Mouse (Mus musculus) liver, embryonic 13.5 days (tissue): ENCODE measurements around the gene Inca1. TPM values are rescaled to one million over a fixed set of nuclear protein-coding genes. Genes with fewer than 3 reads are reported as not detected.

Experiments
- ATAC-seq: fragments of 200-750 bp; cut with Nextera tagmentation; 2 replicates; pipeline ENCODE4 v1.8.0; 2017; ENCODE audit warnings: low read depth, mild to moderate bottlenecking, moderate number of reproducible peaks, moderate library complexity
- DNase-seq: peaks from one replicate; pipeline ENCODE4 v3.0.0; 2022
- H3K27ac ChIP-seq: fragments of 300-500 bp; sonication (generic); 2 replicates; pipeline ENCODE4 v1.5.1; 2015; ENCODE audit warnings: moderate library complexity, mild to moderate bottlenecking, inconsistent platforms
- H3K27me3 ChIP-seq: fragments of 300-500 bp; sonication (generic); 2 replicates; pipeline ENCODE4 v1.6.1; 2015; ENCODE audit warnings: mild to moderate bottlenecking, inconsistent platforms
- H3K36me3 ChIP-seq: fragments of 300-500 bp; sonication (generic); 2 replicates; pipeline ENCODE4 v1.6.1; 2015; ENCODE audit warnings: mild to moderate bottlenecking, inconsistent platforms
- H3K4me1 ChIP-seq: fragments of 300-500 bp; sonication (generic); replicated peaks from 2 replicates; pipeline ENCODE4 v1.6.1; 2015; ENCODE audit warnings: inconsistent platforms
- H3K4me2 ChIP-seq: fragments of 300-500 bp; sonication (generic); 2 replicates; pipeline ENCODE4 v1.6.1; 2015; ENCODE audit warnings: inconsistent platforms, mild to moderate bottlenecking, moderate library complexity
- H3K4me3 ChIP-seq: fragments of 300-500 bp; sonication (generic); replicated peaks from 2 replicates; pipeline ENCODE4 v1.5.1; 2015; ENCODE audit warnings: mild to moderate bottlenecking, inconsistent platforms
- H3K9ac ChIP-seq: fragments of 300-500 bp; sonication (generic); 2 replicates; pipeline ENCODE4 v1.6.1; 2015; ENCODE audit warnings: mild to moderate bottlenecking, inconsistent platforms
- H3K9me3 ChIP-seq: fragments of 300-500 bp; sonication (generic); replicated peaks from 2 replicates; pipeline ENCODE4 v1.6.1; 2016; ENCODE audit warnings: inconsistent platforms
- WGBS: fragments of 180-500 bp; shearing (Covaris S2); methylation state at CpG from one replicate; pipeline ENCODE4 v1.1.7; 2015; ENCODE audit not compliant: insufficient replicate concordance; 5-methylcytosine and 5-hydroxymethylcytosine counted together
- polyA plus RNA-seq: library from polyadenylated mRNA; unstranded; fragments of >200 nt; fragmentation: Nextera tagmentation; extraction: Ambion mirVana; gene quantifications from 2 replicates; pipeline ENCODE4 v1.2.1, GENCODE M21; 2015

Gene Inca1
- polyA plus RNA-seq, 1 experiment from 2014 or later = 1.3 TPM

GRCm38 (mm10) chr11:70701984-70702733 lies 2.2 kb upstream of the Inca1 start:
- Histone ChIP-seq H3K4me1 (peaks cover 36% of the 10 kb centered on the region), H3K27me3 (peaks cover 31% of the 10 kb centered on the region), H3K9ac (peak overlapping the region; percentile 84), H3K36me3 (peaks cover 29% of the 10 kb centered on the region), H3K4me3 (peak overlapping the region; percentile 76), H3K27ac (0 out of 2 replicates have a peak overlapping the region, but pooled peaks have one; percentile 74), H3K4me2 (peak overlapping the region; percentile 96), H3K9me3 (no peaks in the 10 kb centered on the region)
- ATAC-seq = no peak
- WGBS = 72% methylated on average over 6 of the region's 6 CpGs
- DNase-seq = no peak

GRCm38 (mm10) chr11:70701221-70701955 lies 1.4 kb upstream of the Inca1 start:
- no peak for DNase-seq
- H3K9me3 ChIP-seq = no peaks in the 10 kb centered on the region
- peaks cover 24% of the 10 kb centered on the region for H3K36me3 ChIP-seq
- H3K27me3 ChIP-seq = peaks cover 35% of the 10 kb centered on the region
- 0 out of 2 replicates have a peak overlapping the region, but pooled peaks have one; percentile 74 for H3K27ac ChIP-seq
- peaks cover 36% of the 10 kb centered on the region for H3K4me1 ChIP-seq
- H3K4me2 ChIP-seq = peak overlapping the region; percentile 96
- no peak for ATAC-seq
- WGBS = 22% methylated on average over 10 of the region's 10 CpGs
- peak overlapping the region; percentile 76 for H3K4me3 ChIP-seq
- peak overlapping the region; percentile 84 for H3K9ac ChIP-seq

- DNase-seq (peak; percentile 45), ATAC-seq (peak; percentile 19)
- H3K4me3 ChIP-seq = peak overlapping the region; percentile 76
- peak overlapping the region; percentile 96 for H3K4me2 ChIP-seq
- peaks cover 39% of the 10 kb centered on the region for H3K27me3 ChIP-seq
- H3K4me1 ChIP-seq = peaks cover 36% of the 10 kb centered on the region
- whole genome bisulfite sequencing = under 1% methylated on average over 34 of the region's 34 CpGs
- peak overlapping the region; percentile 84 for H3K9ac ChIP-seq
- peaks cover 20% of the 10 kb centered on the region for H3K36me3 ChIP-seq
- H3K9me3 ChIP-seq = no peaks in the 10 kb centered on the region
- H3K27ac ChIP-seq = peak overlapping the region; percentile 74
These were observed 658 bp upstream of the Inca1 start for GRCm38 (mm10) chr11:70700613-70701012.

- DNase-seq = no peak
These were observed 904 bp downstream of the Inca1 start for GRCm38 (mm10) chr11:70699051-70699450.

GRCm38 (mm10) chr11:70697376-70697775 lies 2.6 kb downstream of the Inca1 start:
- no peak for DNase-seq
- no peaks in the 10 kb centered on the region for H3K36me3 ChIP-seq
- WGBS = 54% methylated on average over 3 of the region's 3 CpGs
- no peak overlapping the region for H3K4me2 ChIP-seq
- H3K27me3 ChIP-seq = peaks cover 46% of the 10 kb centered on the region
- H3K4me1 ChIP-seq = peaks cover 28% of the 10 kb centered on the region
- H3K9me3 ChIP-seq = no peaks in the 10 kb centered on the region
- no peak for ATAC-seq
- no peak overlapping the region for H3K27ac ChIP-seq
- no peak overlapping the region for H3K4me3 ChIP-seq
- no peak overlapping the region for H3K9ac ChIP-seq

More at GRCm38 (mm10) chr11:70699051-70699450, 904 bp downstream of the Inca1 start:
- Histone ChIP-seq H3K27me3 (peaks cover 41% of the 10 kb centered on the region), H3K4me2 (no peak overlapping the region), H3K9ac (no peak overlapping the region), H3K4me1 (peaks cover 36% of the 10 kb centered on the region), H3K36me3 (peaks cover 5% of the 10 kb centered on the region), H3K4me3 (no peak overlapping the region), H3K27ac (no peak overlapping the region), H3K9me3 (no peaks in the 10 kb centered on the region)
- ATAC-seq = no peak
- WGBS = 53% methylated on average over 2 of the region's 2 CpGs

GRCm38 (mm10) chr11:70693504-70693903 lies 6.5 kb downstream of the Inca1 start:
- peaks cover 27% of the 10 kb centered on the region for H3K27me3 ChIP-seq
- DNase-seq (no peak), ATAC-seq (no peak)
- WGBS = 42% methylated on average over 3 of the region's 3 CpGs
- no peak overlapping the region for H3K4me2 ChIP-seq
- H3K4me1 ChIP-seq = peaks cover 5% of the 10 kb centered on the region
- H3K27ac ChIP-seq = no peak overlapping the region
- H3K9ac ChIP-seq = no peak overlapping the region
- no peaks in the 10 kb centered on the region for H3K9me3 ChIP-seq
- no peak overlapping the region for H3K4me3 ChIP-seq
- H3K36me3 ChIP-seq = no peaks in the 10 kb centered on the region

- H3K4me2 ChIP-seq = no peak overlapping the region
- ATAC-seq = no peak
- no peak overlapping the region for H3K9ac ChIP-seq
- no peak for DNase-seq
- peaks cover 28% of the 10 kb centered on the region for H3K4me1 ChIP-seq
- H3K27me3 ChIP-seq = peaks cover 8% of the 10 kb centered on the region; the same call in 1 of the 2 replicates
- H3K36me3 ChIP-seq = no peaks in the 10 kb centered on the region
- no peak overlapping the region for H3K4me3 ChIP-seq
- no peaks in the 10 kb centered on the region for H3K9me3 ChIP-seq
- WGBS = 51% methylated on average over 4 of the region's 4 CpGs
- H3K27ac ChIP-seq = no peak overlapping the region
These were observed 10.4 kb downstream of the Inca1 start for GRCm38 (mm10) chr11:70689578-70689977.

GRCm38 (mm10) chr11:70688372-70688771 lies 11.6 kb downstream of the Inca1 start:
- DNase-seq = no peak
- H3K27me3 ChIP-seq = 0 out of 2 replicates have a peak, but pooled peaks cover 3% of the 10 kb centered on the region
- no peaks in the 10 kb centered on the region for H3K9me3 ChIP-seq
- H3K4me3 ChIP-seq = peak overlapping the region; percentile 81
- 36% methylated on average over 8 of the region's 8 CpGs for WGBS
- H3K27ac ChIP-seq = peak overlapping the region; percentile 74
- H3K36me3 ChIP-seq = peaks cover 10% of the 10 kb centered on the region
- H3K4me2 ChIP-seq = peak overlapping the region; percentile 96
- ATAC-seq = no peak
- H3K9ac ChIP-seq = peak overlapping the region; percentile 87
- peaks cover 28% of the 10 kb centered on the region for H3K4me1 ChIP-seq

GRCm38 (mm10) chr11:70687601-70688199 lies 12.3 kb downstream of the Inca1 start, which contains the start of gene Camta2:
Gene Camta2, minus strand, starts transcription at chr11:70688105.
- peak within 1 kb of the TSS; percentile 87 for H3K9ac ChIP-seq
- peaks cover 15% of the 10 kb centered on the region for H3K36me3 ChIP-seq
- H3K4me1 ChIP-seq = peaks cover 30% of the 10 kb centered on the region
- H3K27me3 ChIP-seq = 0 out of 2 replicates have a peak, but pooled peaks cover 3% of the 10 kb centered on the region
- 0% methylated on average over 53 of the region's 55 CpGs for WGBS
- peak within 1 kb of the TSS; percentile 96 for H3K4me2 ChIP-seq
- no peaks in the 10 kb centered on the region for H3K9me3 ChIP-seq
- peak; percentile 71 for ATAC-seq
- DNase-seq = peak; percentile 70
- peak within 1 kb of the TSS; percentile 74 for H3K27ac ChIP-seq
- H3K4me3 ChIP-seq = peak within 1 kb of the TSS; percentile 81

- H3K27ac ChIP-seq = peak overlapping the region; percentile 74
- 2% methylated on average over 16 of the region's 16 CpGs for WGBS
- H3K36me3 ChIP-seq = peaks cover 18% of the 10 kb centered on the region
- H3K4me2 ChIP-seq = peak overlapping the region; percentile 96
- DNase-seq (no peak), ATAC-seq (peak; percentile 29)
- H3K9me3 ChIP-seq = no peaks in the 10 kb centered on the region
- peak overlapping the region; percentile 81 for H3K4me3 ChIP-seq
- 0 out of 2 replicates have a peak, but pooled peaks cover 3% of the 10 kb centered on the region for H3K27me3 ChIP-seq
- peaks cover 36% of the 10 kb centered on the region for H3K4me1 ChIP-seq
- peak overlapping the region; percentile 87 for H3K9ac ChIP-seq
These were observed 12.9 kb downstream of the Inca1 start for GRCm38 (mm10) chr11:70686901-70687566.
